Mouse (Mus musculus) stomach, postnatal 0 days (tissue): ENCODE measurements at regions not wholly inside any gene's neighbourhood (a gene's known extent, or its start where the extent isn't known, plus 50 kb on each side); places are given as distances from the start of the nearest gene placed in this dataset.

ENCODE experiments used
- ATAC-seq: fragments of 200-750 bp; cut with Nextera tagmentation; 2 replicates; pipeline ENCODE4 v1.8.0; 2017; ENCODE audit not compliant: low FRiP score, low TSS enrichment
- DNase-seq: peaks from one replicate; pipeline ENCODE4 v3.0.0-alpha.2; 2016; ENCODE audit warnings: low spot score
- H3K27ac ChIP-seq: fragments of 300-500 bp; sonication (generic); replicated peaks from 2 replicates; pipeline ENCODE4 v1.5.1; 2014; ENCODE audit warnings: mild to moderate bottlenecking, control low read depth
- H3K27me3 ChIP-seq: fragments of 300-500 bp; sonication (generic); 2 replicates; pipeline ENCODE4 v1.6.1; 2014; ENCODE audit warnings: low read length; ENCODE audit not compliant: control insufficient read depth, insufficient read depth
- H3K36me3 ChIP-seq: fragments of 300-500 bp; sonication (generic); 2 replicates; pipeline ENCODE4 v1.6.1; 2014; ENCODE audit warnings: low read length, mixed read lengths; ENCODE audit not compliant: control insufficient read depth, insufficient read depth
- H3K4me1 ChIP-seq: fragments of 300-500 bp; sonication (generic); replicated peaks from 2 replicates; pipeline ENCODE4 v1.6.1; 2014; ENCODE audit warnings: antibody characterized with exemption; ENCODE audit not compliant: control insufficient read depth, insufficient read depth
- H3K4me2 ChIP-seq: fragments of 300-500 bp; sonication (generic); replicated peaks from 2 replicates; pipeline ENCODE4 v1.6.1; 2014; ENCODE audit warnings: low read depth, mild to moderate bottlenecking, control low read depth, moderate library complexity
- H3K4me3 ChIP-seq: fragments of 300-500 bp; sonication (generic); 2 replicates; pipeline ENCODE4 v1.5.1; 2014; ENCODE audit warnings: low read depth, low read length, control low read depth
- H3K9ac ChIP-seq: fragments of 300-500 bp; sonication (generic); 2 replicates; pipeline ENCODE4 v1.6.1; 2014; ENCODE audit warnings: mild to moderate bottlenecking, low read length, control low read depth, mixed read lengths
- H3K9me3 ChIP-seq: fragments of 300-500 bp; sonication (generic); 2 replicates; pipeline ENCODE4 v1.6.1; 2016; ENCODE audit warnings: low read length; ENCODE audit not compliant: control insufficient read depth
- CTCF ChIP-seq: IDR thresholded peaks from 2 replicates; pipeline ENCODE4 v1.5.1; 2016; ENCODE audit warnings: antibody characterized with exemption, low read depth, mild to moderate bottlenecking, moderate library complexity
- EP300 ChIP-seq: optimal IDR thresholded peaks from 2 replicates; pipeline ENCODE3; 2016; ENCODE audit warnings: antibody characterized with exemption
- WGBS: fragments of 180-500 bp; shearing (Covaris S2); extraction: QIAGEN DNeasy Blood & Tissue Kit; methylation state at CpG from one replicate; pipeline ENCODE4 v1.1.7; 2014; 5-methylcytosine and 5-hydroxymethylcytosine counted together

DNA sequence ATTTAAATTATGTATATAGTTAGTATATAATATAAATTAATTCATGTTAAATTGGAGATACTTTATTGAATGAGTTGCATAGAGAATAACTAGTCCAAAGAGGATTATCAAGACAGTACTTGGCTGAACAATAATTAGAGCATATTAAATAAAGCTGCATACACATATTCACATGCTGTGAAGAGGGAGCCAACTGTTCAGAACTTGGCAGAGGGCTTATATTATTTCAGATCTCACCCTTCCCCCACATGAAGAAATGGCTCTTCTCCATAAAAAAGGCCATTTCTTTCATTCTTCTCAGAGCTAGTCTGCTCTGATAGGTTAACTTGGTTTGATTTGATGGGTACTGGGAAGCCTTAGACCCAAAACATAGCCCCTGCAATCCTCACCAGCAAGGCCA lies 90.5 kb upstream of the Cblb start:
- TF ChIP-seq CTCF (no peak), EP300 (no peak)
- ATAC-seq: no peak
- no peaks in the 10 kb centered on the region for H3K9me3 ChIP-seq
- H3K27me3 ChIP-seq: no peaks in the 10 kb centered on the region
- no peak overlapping the region for H3K27ac ChIP-seq
- H3K4me2 ChIP-seq: no peak overlapping the region
- H3K4me1 ChIP-seq: no peaks in the 10 kb centered on the region; the same call in 1 of the 2 replicates
- no peak for DNase-seq
- H3K4me3 ChIP-seq: no peak overlapping the region
- no peak overlapping the region for H3K9ac ChIP-seq
- no peaks in the 10 kb centered on the region for H3K36me3 ChIP-seq

DNA sequence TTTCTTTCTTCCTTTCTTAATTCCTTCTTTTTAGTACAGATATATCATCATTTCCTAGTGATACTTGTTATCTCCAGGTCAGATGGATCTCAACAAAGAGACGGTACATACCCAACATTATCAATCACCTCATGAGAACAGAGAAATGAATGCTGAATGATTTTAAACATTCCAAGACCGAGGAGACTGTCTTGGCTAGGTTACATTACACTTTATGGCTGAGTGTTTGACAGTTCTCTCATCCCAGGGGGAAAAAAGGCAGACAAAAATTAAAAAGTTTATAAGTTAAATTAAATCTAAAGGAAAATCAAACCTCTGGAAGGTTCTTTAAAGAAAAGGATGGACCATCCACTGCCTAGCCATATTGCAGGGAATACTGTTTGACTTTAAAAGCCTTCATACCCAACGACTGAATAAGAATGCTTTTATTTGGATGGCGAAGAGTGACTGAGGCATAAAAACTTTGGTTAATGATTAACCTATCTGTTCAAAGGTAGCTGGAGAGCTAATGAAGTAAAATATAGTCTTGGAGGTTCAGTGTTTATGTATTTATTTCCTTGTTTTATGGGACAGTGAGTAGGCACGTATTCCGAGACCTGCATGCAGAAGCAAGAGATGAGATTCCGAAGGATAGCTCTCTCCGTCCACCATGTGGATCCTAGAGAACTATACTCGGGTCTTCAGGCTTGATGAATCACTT lies 88.4 kb upstream of the Cblb start:
- H3K27me3 ChIP-seq: no peaks in the 10 kb centered on the region
- no peak for TF ChIP-seq CTCF
- no peak for TF ChIP-seq EP300
- H3K4me1 ChIP-seq: no peaks in the 10 kb centered on the region; the same call in 1 of the 2 replicates
- H3K9ac ChIP-seq: no peak overlapping the region
- no peaks in the 10 kb centered on the region for H3K9me3 ChIP-seq
- H3K4me2 ChIP-seq: no peak overlapping the region
- H3K27ac ChIP-seq: no peak overlapping the region
- 72% methylated on average over 9 of the region's 9 CpGs for WGBS
- no peaks in the 10 kb centered on the region for H3K36me3 ChIP-seq
- H3K4me3 ChIP-seq: no peak overlapping the region
- ATAC-seq (no peak), DNase-seq (no peak)

DNA sequence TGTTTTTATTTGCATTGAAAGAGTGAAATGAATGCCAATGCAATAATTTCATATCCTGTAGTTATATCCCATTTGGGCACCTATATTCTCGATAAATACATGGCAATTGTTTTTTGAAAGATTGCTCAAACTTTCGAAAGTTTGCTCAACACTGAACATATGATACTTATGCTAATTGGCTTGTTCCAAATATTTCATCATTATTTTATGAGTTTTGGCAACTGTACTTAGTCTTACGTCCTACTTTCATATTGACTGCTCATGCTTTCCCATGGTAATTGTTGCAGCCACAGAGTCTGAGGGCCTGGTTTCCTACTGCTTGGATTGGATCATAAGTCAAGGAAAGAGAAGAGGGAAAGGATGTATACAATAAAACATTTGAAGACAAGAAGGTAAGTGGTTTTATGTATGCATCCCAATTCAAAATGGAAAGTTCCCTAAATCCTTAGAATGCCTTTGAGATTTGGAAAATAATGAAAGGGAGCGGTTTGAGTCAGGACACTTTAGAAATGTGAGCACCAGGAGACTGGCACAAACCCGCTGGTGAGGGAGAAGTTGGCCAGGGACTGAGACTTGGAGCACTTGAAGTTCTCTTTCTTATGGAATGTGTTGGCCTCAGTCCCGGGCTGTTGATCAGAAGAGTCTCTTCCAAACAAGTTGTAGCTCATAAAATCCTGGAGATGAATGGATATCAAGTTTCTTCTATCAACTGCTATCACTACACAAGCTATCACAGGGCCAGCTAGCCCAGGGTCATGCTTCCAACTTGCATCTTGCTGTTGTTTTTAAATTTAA lies 63.8 kb upstream of the Cblb start:
- Histone ChIP-seq H3K9ac (no peak overlapping the region), H3K36me3 (no peaks in the 10 kb centered on the region), H3K4me3 (no peak overlapping the region), H3K27ac (no peak overlapping the region), H3K9me3 (no peaks in the 10 kb centered on the region), H3K4me1 (no peaks in the 10 kb centered on the region), H3K27me3 (no peaks in the 10 kb centered on the region), H3K4me2 (no peak overlapping the region)
- 85% methylated on average over 6 of the region's 6 CpGs for WGBS
- ATAC-seq (no peak), DNase-seq (no peak)
- TF ChIP-seq EP300 (no peak), CTCF (no peak)
